Mouse (Mus musculus) CD8-positive naive resting alpha-beta T cell, adult 2 months (primary cell): ENCODE measurements around the gene Fam114a1.

Source experiments
- DNase-seq, 2 experiments: peaks; one replicate each; pipeline ENCODE4 v3.0.0; 2022; ENCODE audit warnings: low read depth in 2 of 2, low spot score in 2 of 2

Fam114a1 gene

DNA sequence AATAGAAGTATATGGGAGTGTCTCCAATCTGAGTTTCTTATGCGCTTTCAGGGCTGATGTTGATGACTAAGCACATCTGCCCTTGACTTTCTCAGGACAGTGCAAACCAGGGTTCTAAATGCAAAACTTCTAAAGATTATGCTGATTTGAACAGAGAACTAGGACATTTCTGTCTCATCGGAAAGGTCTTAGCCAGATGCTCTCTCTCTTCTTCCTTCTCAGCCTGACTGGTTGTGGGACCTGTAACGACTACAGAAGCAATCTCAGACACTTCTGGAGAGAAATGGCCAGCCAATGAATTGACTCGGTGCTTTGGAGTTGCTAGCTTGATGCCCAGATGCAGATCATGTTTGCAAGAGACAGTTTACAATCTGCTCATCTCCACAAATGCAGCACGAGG is 80.0 kb downstream of the Fam114a1 start:
- no peak for DNase-seq

- DNase-seq: no peak
Observed at GRCm38 (mm10) chr5:65051513-65051912, 81.6 kb downstream of the Fam114a1 start.

GRCm38 (mm10) chr5:65057596-65057995 is 87.7 kb downstream of the Fam114a1 start:
- no peak for DNase-seq

DNA sequence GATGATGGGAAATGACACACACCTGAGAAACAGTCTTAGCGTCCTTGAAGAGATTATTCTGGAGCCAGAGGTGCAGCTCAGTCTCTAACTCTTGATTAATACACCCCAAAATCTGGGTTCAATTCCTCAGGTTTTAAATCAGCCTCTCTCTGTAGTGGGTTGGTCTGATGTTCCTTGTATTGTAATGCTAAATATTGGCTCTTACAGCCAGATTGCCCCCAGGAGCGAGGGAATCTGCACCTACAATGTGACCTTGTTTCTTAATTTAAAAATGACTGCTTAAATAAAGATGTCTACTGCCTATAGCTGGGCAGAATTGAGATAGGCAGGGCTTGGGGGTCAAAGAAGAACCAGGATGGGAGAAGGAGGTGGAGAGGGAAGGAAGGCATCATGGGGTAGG is 89.9 kb downstream of the Fam114a1 start:
- no peak for DNase-seq

GRCm38 (mm10) chr5:65062236-65062635 is 92.4 kb downstream of the Fam114a1 start:
- DNase-seq: no peak

- DNase-seq: no peak
Observed at GRCm38 (mm10) chr5:65063266-65063665, 93.4 kb downstream of the Fam114a1 start.

GRCm38 (mm10) chr5:65068166-65068565 is 98.3 kb downstream of the Fam114a1 start:
- no peak for DNase-seq

- DNase-seq: no peak
Observed at GRCm38 (mm10) chr5:65069872-65070271, 100.0 kb downstream of the Fam114a1 start.

DNA sequence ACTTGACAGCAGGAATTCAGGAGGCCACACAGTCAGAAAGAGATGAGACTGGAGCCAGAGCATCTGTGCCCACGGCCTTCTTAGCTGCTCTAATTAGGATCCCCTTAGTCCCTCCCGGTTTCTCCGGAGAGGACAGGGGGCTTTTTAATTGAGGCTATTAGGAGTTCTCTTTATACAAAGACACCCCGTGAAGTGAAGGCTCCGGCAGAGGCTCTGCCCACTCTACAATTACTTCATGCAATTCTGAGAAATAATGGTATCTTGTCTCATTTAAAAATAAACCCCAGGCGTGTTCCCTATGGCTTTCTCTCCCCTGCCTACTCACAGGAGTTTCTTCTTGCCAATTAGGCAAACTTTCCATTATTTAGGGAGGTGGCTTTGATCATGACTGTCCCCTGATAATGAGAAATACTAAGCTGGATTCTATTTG is 101.8 kb downstream of the Fam114a1 start:
- no peak for DNase-seq

DNA sequence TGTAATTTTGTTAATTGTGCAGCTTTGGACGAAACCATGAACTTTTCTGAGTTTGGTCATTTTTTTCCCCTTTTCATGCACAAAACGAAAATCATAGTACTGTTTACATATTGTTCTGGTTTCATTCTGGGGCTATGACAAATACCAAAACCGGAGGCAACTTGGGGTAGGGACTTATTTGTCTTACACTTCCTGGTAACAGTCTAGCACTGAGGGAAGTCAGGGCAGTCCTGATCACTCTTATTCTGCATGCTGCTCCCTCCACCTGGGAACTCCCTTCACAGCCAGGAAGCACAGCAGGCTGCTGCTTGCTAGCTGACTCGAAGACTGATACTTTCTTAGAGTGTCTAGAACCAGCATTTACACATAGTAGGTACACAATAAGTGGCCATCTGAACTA is 103.4 kb downstream of the Fam114a1 start:
- DNase-seq: no peak

- no peak for DNase-seq
Observed at GRCm38 (mm10) chr5:65074693-65075092, 104.8 kb downstream of the Fam114a1 start.

DNA sequence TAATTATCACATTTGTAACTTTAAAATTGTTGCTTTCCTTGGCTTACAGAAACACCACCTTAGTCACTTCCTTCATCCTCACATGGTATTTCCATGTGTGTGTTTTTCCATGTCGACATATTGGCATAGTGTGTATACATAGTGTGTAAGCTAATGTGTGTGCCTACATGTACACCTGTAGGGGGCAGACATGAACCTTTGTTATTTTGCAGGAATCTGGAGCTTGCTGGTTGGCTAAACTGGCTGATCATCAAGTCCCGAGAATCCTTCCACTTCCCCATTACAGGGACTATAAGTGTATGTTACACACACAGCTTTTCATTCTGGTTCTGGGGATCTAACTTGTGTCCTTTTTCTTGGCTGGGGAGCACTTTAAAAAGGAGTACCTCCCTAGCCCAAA is 106.2 kb downstream of the Fam114a1 start:
- DNase-seq: no peak

GRCm38 (mm10) chr5:65076748-65077147 is 106.9 kb downstream of the Fam114a1 start:
- DNase-seq: no peak

DNA sequence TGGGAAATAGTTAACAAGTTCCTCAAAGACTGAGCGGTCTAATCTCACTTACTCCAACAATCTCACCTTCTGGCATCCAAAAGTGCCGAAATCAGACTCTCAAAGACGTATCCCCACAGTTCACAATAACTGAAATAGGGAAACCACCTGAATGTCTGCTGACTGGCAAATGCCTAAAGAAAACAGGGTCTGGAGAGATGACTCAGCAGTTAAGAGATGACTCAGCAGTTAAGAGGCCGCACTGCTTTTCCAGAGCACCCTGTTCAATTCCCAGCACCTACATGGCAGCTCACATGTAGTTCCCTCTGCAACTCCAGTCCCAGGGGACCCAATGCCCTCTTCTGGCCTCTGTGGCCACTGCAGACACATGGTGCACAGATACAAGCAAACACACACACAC is 108.2 kb downstream of the Fam114a1 start:
- DNase-seq: no peak

- no peak for DNase-seq
Observed at GRCm38 (mm10) chr5:65079881-65080280, 110.0 kb downstream of the Fam114a1 start.

- no peak for DNase-seq
Observed at GRCm38 (mm10) chr5:65081836-65082235, 112.0 kb downstream of the Fam114a1 start.

DNA sequence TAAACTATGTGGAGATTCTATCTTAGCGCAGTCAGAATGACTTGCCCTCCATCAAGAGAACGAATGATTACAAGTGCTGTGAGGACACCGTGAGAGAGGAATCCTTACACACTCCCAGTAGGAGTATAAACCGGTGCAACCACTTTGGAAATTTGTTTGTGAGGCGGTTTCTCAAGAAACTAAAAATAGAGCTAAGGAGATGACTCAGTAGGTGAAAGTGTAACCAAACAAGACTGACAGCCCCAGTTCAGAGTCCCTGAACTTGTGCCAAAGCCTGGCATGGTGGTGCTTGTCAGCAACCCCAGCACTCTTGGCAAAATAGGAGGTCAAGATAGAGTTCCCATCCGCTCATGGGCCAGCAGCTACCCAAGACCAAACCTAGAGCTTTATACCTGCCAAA is 116.7 kb downstream of the Fam114a1 start:
- DNase-seq: no peak

- DNase-seq: no peak
Observed at GRCm38 (mm10) chr5:65089707-65090106, 119.8 kb downstream of the Fam114a1 start.

GRCm38 (mm10) chr5:65091184-65091858 is 121.5 kb downstream of the Fam114a1 start:
- DNase-seq: peak; percentile 11 to 19
